Mouse (Mus musculus) olfactory bulb, adult 2 months (tissue): Measurements from ENCODE around the gene Psen1. TPM values are rescaled to one million over a fixed set of nuclear protein-coding genes. Genes with fewer than 3 reads are reported as not detected.

Experiments
- H3K27ac ChIP-seq: fragments of 200-500 bp; 2 replicates; pipeline ENCODE4 v1.5.1; 2012; ENCODE audit warnings: low read depth, low read length; ENCODE audit not compliant: insufficient read depth
- H3K4me1 ChIP-seq: fragments of 200-500 bp; 2 replicates; pipeline ENCODE4 v1.6.1; 2012; ENCODE audit warnings: low read length; ENCODE audit not compliant: control insufficient read depth, insufficient read depth
- H3K4me3 ChIP-seq: fragments of 200-500 bp; 2 replicates; pipeline ENCODE4 v1.5.1; 2012; ENCODE audit warnings: mild to moderate bottlenecking, low read depth, low read length, moderate library complexity; ENCODE audit not compliant: insufficient read depth
- CTCF ChIP-seq: fragments of 200-500 bp; IDR thresholded peaks from 2 replicates; pipeline ENCODE4 v1.5.1; 2012; ENCODE audit warnings: low read depth, mild to moderate bottlenecking, low read length, moderate library complexity; ENCODE audit not compliant: insufficient read depth
- POLR2A ChIP-seq: fragments of 200-500 bp; IDR thresholded peaks from 2 replicates; pipeline ENCODE4 v1.6.1; 2012; ENCODE audit warnings: mild to moderate bottlenecking, low read depth, low read length, moderate library complexity; ENCODE audit not compliant: insufficient read depth
- WGBS: fragments of 180-500 bp; shearing (Covaris S2); methylation state at CpG from one replicate; pipeline ENCODE4 v1.1.7; 2018; 5-methylcytosine and 5-hydroxymethylcytosine counted together
- polyA plus RNA-seq: library from polyadenylated mRNA; stranded (reverse); fragments of >200 nt; gene quantifications from 2 replicates; pipeline ENCODE4 v1.2.4, GENCODE M21; 2012; ENCODE audit warnings: low replicate concordance; ENCODE audit not compliant: missing spikeins, insufficient read depth, insufficient read length

Gene Psen1
- polyA plus RNA-seq, 1 experiment: not detected

DNA sequence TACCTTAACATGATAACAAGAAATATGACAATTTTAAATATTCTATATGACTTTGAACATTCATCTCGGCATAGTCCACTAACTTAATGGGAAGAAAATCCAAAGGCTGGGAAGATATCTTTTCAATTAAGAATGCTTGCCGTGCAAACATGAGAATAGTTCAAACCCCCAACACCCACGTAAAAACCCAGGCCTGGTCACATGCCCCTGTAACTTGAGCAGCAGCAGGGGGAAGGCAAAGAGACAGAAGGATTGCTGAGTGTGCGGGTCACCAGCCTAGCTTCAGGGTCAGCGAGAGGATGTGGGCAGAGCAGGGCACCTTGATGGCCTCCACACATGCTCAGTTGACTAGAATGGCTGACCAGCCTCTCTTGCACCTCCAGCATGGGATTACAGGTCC is 53.8 kb downstream of the Psen1 start:
- H3K4me3 ChIP-seq: no peak overlapping the region
- no peak overlapping the region for H3K27ac ChIP-seq
- TF ChIP-seq POLR2A: no peak
- no peak for TF ChIP-seq CTCF
- 79% methylated on average over 5 of the region's 5 CpGs for WGBS
- H3K4me1 ChIP-seq: peaks cover 12% of the 10 kb centered on the region

DNA sequence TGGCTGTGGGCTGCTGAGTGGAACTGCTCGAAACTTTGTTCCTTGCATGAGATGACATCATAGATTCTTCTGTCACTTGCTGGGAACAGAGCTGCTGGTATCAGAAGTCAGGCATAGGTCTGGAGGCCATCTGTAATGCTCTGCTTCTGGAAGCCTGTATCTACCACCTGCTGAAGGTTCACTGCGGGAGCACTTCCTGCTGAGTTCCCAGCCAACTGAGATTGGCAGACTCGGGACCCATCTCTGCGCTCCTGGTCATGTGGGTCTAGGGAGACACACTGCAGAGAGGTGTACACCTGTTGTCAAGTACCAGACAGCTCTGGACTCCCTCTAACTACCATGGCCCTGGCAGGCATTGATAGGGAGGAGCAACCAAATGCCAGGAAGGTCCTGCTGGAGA is 54.9 kb downstream of the Psen1 start:
- 75% methylated on average over 4 of the region's 4 CpGs for WGBS
- H3K4me1 ChIP-seq: peaks cover 12% of the 10 kb centered on the region
- TF ChIP-seq CTCF (no peak), POLR2A (no peak)
- no peak overlapping the region for H3K27ac ChIP-seq
- H3K4me3 ChIP-seq: no peak overlapping the region

DNA sequence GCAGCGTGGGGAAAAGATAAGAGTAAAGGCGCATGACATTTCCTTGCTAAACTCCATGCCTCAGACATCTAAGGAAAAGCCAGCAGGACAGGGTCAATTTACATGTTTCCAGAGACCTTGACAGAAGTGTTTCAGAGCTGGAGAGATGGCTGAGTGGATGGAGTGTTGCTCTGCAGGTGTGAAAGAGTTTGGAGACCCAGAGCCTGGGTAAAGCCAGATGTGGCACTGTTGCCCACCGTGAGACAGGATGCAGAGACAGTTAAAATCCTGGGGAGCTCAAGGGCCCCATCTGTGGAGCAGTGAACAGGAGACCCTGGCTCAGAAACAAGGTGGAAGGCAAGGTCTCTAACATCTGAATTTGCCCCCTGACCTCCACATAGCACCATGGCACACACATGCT is 55.8 kb downstream of the Psen1 start:
- H3K4me1 ChIP-seq: peaks cover 12% of the 10 kb centered on the region
- no peak overlapping the region for H3K27ac ChIP-seq
- WGBS: 87% methylated on average over 3 of the region's 3 CpGs
- no peak overlapping the region for H3K4me3 ChIP-seq
- TF ChIP-seq CTCF (no peak), POLR2A (no peak)

DNA sequence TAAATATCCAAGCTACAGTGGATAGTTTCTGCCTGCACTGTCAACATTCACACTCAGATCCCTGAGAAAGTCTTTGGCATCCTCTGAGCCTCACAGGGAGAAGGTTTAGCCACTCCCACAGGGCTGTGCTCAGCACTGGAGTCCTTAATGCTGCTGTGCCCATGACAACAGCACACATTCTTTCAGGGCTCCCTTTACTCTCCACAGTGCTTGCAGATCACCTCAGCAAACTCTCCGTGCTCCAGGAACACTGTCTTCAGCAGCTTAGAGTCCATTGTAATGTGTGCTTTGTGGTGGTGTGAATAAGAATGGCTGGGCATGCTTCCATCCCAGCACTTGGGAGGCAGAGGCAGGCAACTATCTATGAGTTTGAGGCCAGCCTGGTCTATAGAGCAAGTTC is 61.2 kb downstream of the Psen1 start:
- whole genome bisulfite sequencing: 56% methylated on average over 1 of the region's 1 CpGs
- Histone ChIP-seq H3K4me1 (peaks cover 10% of the 10 kb centered on the region), H3K27ac (no peak overlapping the region), H3K4me3 (no peak overlapping the region)
- TF ChIP-seq CTCF (no peak), POLR2A (no peak)

DNA sequence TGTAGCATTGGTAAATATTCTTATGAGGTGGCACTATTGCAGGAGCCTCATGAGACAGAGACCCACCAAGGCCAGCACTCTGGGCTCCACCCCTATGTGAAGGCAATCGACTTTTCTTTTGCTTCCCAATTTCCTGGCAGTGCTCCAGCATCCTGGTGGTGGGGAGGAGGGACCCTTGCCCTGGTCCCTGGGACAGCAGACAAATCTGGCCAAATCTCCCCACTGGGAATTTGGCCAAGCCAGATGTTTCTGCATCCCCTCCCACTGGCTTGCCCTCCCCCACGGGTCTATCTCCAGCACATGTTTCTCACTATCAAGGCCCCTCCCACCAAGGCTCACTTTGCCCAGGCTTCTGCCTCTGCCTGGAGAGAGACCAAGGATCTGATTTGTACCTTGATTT is 64.5 kb downstream of the Psen1 start:
- Histone ChIP-seq H3K27ac (no peak overlapping the region), H3K4me3 (no peak overlapping the region), H3K4me1 (peaks cover 7% of the 10 kb centered on the region)
- 8% methylated on average over 2 of the region's 2 CpGs for WGBS
- no peak for TF ChIP-seq CTCF
- no peak for TF ChIP-seq POLR2A

DNA sequence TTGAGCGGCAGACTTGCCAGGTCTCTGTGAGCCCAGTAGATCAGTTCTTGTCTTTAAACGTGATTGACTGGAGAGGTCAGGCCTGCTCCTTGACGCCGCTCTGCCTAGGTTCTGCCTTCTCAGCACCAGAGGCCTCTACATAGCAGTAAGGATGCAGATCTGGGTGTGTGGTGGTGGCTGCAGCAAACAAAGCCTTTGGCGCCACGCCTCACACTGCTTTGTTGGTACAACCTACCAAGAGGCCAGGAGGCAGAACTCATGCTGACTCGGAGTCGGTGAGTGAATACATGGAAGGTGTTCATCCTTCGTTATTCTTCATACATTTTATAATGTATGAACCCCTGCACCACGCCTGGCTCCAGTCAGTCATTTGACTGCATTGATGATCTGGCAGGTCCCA is 70.8 kb downstream of the Psen1 start:
- TF ChIP-seq POLR2A (no peak), CTCF (no peak)
- no peak overlapping the region for H3K4me3 ChIP-seq
- 87% methylated on average over 10 of the region's 10 CpGs for WGBS

DNA sequence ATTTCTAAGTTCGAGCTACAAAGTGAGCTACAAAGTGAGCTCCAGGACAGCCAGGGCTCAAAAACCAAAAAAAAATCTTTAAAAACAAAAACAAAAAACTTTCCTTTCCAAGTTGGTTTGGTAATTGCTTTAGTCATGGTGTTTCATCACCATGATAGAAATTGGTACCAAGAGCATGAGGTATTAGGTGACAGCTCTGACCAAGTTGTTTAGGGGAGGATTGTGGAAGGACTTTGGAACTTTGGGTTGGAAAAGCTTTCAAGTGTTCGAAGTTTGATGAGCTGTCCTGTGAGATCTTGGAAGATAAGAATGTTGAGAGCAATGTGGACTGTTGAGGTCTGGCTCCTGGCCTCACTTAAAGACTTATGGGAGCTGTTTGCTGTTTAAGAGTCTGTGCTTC is 72.2 kb downstream of the Psen1 start:
- WGBS: 97% methylated on average over 2 of the region's 2 CpGs
- TF ChIP-seq POLR2A (no peak), CTCF (no peak)
- H3K4me3 ChIP-seq: no peak overlapping the region
- peaks cover 17% of the 10 kb centered on the region for H3K4me1 ChIP-seq
- no peak overlapping the region for H3K27ac ChIP-seq

More for the DNA sequence above, 70.8 kb downstream of the Psen1 start:
- peaks cover 8% of the 10 kb centered on the region for H3K4me1 ChIP-seq
- H3K27ac ChIP-seq: no peak overlapping the region

DNA sequence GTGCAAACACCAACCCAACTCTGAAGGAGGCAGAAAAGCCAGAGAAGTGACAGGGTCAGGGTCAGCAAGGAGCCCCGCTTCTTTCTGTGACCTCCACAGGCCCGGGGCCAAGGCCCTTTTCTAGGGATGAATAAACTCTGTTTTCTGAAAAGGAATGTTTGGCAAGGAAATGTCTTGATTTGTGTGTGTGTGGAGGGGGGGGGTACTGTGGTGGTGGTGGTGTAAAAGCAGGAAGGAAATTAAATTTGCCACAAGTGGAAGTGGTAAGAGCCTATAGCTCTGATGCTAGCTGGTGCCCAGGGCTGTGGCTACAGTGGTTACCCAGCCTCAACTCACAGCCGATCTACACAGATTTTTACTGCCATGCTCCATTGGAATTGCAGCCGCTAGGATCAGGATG is 74.8 kb downstream of the Psen1 start:
- WGBS: 56% methylated on average over 4 of the region's 4 CpGs

DNA sequence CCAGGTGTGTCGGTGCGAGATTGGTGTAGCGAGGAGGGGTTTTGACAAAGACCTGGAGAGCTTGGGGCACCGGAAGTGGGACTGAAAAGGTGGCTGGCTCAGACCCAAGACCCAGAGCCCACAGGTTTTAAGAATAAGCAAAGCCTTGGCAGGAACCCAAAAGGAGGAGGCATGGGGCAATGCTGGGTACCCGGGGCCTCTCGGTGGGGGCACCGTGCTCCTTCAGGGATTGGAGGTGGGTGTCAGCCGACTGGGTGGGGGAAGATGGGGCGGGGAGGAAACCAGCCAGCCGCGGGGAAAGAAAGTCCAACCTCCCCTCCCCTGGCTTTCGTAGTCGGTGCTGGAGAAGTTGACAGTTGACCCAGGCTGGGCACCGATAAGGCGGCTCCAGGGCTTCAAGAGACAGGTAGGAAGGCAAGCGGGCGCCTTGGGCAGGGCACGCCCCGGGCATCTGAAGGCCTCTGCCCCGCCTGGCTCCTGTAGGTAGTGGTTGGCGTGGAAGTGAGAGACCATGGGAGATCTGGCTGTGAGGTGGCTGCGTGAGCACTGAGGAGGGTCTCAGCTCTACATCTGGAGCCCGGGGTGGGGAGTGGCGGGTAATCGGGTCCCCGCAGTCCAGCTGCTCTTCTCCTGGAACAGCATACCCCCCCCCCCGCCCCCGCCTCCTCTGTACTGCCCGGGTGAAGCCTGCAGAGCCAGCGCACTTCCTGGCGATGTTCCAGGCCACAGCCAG is 75.5 kb downstream of the Psen1 start, which contains the start of gene Papln:
Gene Papln, plus strand, starts transcription at position 324 of the 733 bp plus-strand sequence.
- peak within 1 kb of the TSS; percentile 35 for H3K4me3 ChIP-seq
- WGBS: 9% methylated on average over 30 of the region's 31 CpGs
- H3K27ac ChIP-seq: no peak within 1 kb of the TSS
- TF ChIP-seq POLR2A (no peak), CTCF (no peak)
- H3K4me1 ChIP-seq: peaks cover 22% of the 10 kb centered on the region

More for the DNA sequence above, 74.8 kb downstream of the Psen1 start:
- H3K27ac ChIP-seq: no peak overlapping the region
- TF ChIP-seq POLR2A (no peak), CTCF (no peak)
- H3K4me1 ChIP-seq: peaks cover 18% of the 10 kb centered on the region
- H3K4me3 ChIP-seq: no peak overlapping the region
